Mouse (Mus musculus) heart, embryonic 10.5 days (tissue): ENCODE results near the gene Tmem202. TPM values are rescaled to one million over a fixed set of nuclear protein-coding genes. Genes with fewer than 3 reads are reported as not detected.

ENCODE experiments used
- DNase-seq: peaks from one replicate; pipeline ENCODE4 v3.0.0-alpha.2; 2017; ENCODE audit warnings: low spot score
- H3K27ac ChIP-seq: fragments of 300-500 bp; sonication (generic); 2 replicates; pipeline ENCODE4 v1.5.1; 2016; ENCODE audit warnings: mild to moderate bottlenecking
- H3K27me3 ChIP-seq: fragments of 300-500 bp; sonication (generic); 2 replicates; pipeline ENCODE4 v1.6.1; 2016; ENCODE audit warnings: mild to moderate bottlenecking; ENCODE audit not compliant: poor library complexity, insufficient read depth, severe bottlenecking
- H3K36me3 ChIP-seq: fragments of 300-500 bp; sonication (generic); 2 replicates; pipeline ENCODE4 v1.6.1; 2016; ENCODE audit warnings: mild to moderate bottlenecking, moderate library complexity
- H3K4me1 ChIP-seq: fragments of 300-500 bp; sonication (generic); 2 replicates; pipeline ENCODE4 v1.6.1; 2016; ENCODE audit warnings: mild to moderate bottlenecking
- H3K4me3 ChIP-seq: fragments of 300-500 bp; sonication (generic); 2 replicates; pipeline ENCODE4 v1.5.1; 2016; ENCODE audit warnings: mild to moderate bottlenecking, moderate library complexity
- H3K9me3 ChIP-seq: fragments of 300-500 bp; sonication (generic); 2 replicates; pipeline ENCODE4 v1.6.1; 2016; ENCODE audit warnings: mild to moderate bottlenecking, moderate library complexity
- WGBS: fragments of 180-500 bp; shearing (Covaris S2); methylation state at CpG from one replicate; pipeline ENCODE4 v1.1.7; 2016; 5-methylcytosine and 5-hydroxymethylcytosine counted together
- polyA plus RNA-seq: library from polyadenylated mRNA; unstranded; fragments of >200 nt; fragmentation: Nextera tagmentation; extraction: Ambion mirVana; gene quantifications from 2 replicates; pipeline ENCODE4 v1.2.1, GENCODE M21; 2016

Tmem202 gene
- polyA plus RNA-seq, 1 experiment from 2014 or later = 0.11 TPM

- Histone ChIP-seq H3K4me3 (no peak overlapping the region), H3K27ac (no peak overlapping the region), H3K36me3 (no peaks in the 10 kb centered on the region), H3K4me1 (peaks cover 4% of the 10 kb centered on the region; the same call in 1 of the 2 replicates), H3K9me3 (no peaks in the 10 kb centered on the region), H3K27me3 (no peaks in the 10 kb centered on the region)
- WGBS = 76% methylated on average over 6 of the region's 6 CpGs
- no peak for DNase-seq
These were observed 12.9 kb downstream of the Tmem202 start for GRCm38 (mm10) chr9:59526727-59527126.

DNA sequence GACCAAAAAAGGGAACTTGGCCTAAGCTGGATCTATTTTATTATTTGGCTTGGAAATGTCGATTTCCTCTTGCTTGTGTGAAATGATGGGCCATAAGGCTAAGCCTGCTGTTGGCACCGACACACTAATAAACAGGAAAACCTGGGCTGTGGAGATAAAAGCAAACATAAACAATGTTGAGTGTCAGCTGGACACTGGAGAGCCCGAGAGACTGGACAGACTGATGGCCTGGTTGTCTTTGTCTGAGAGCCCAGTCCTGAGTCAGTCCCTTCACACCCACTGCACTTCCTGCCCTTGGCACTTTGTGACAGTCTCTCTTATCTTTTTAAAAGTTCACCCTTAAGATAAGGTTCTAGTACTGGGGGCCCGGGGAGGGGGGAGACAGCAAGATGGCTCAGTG lies 16.7 kb downstream of the Tmem202 start:
- Histone ChIP-seq H3K9me3 (no peaks in the 10 kb centered on the region), H3K27me3 (no peaks in the 10 kb centered on the region), H3K27ac (no peak overlapping the region), H3K4me1 (peaks cover 7% of the 10 kb centered on the region; the same call in 1 of the 2 replicates), H3K36me3 (no peaks in the 10 kb centered on the region), H3K4me3 (no peak overlapping the region)
- WGBS = 27% methylated on average over 4 of the region's 4 CpGs
- DNase-seq = no peak

DNA sequence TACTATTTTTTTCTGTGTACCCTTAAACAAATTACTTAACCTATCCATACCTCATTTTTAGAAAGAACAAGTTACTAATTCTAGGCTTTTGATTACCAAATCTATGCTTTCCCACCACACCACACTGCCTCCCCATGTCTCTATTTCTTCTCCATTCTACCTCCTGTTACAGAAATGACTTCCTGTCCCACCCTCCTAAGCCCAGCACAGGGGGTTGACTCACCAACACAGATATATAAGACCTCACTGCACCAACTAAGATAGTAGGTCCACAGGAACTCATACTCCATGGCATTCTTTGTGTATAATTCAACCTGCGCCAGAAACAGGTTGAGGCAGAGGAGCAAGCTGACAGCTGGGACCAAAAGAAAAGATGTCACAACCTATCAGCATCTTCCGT lies 20.3 kb downstream of the Tmem202 start:
- peaks cover 18% of the 10 kb centered on the region; the same call in 1 of the 2 replicates for H3K4me1 ChIP-seq
- no peak overlapping the region for H3K27ac ChIP-seq
- 84% methylated on average over 2 of the region's 2 CpGs for WGBS
- H3K36me3 ChIP-seq = no peaks in the 10 kb centered on the region
- H3K9me3 ChIP-seq = no peaks in the 10 kb centered on the region
- DNase-seq = no peak
- no peak overlapping the region for H3K4me3 ChIP-seq
- no peaks in the 10 kb centered on the region for H3K27me3 ChIP-seq

GRCm38 (mm10) chr9:59518976-59519375 lies 20.7 kb downstream of the Tmem202 start:
- no peaks in the 10 kb centered on the region for H3K9me3 ChIP-seq
- no peaks in the 10 kb centered on the region for H3K27me3 ChIP-seq
- DNase-seq = no peak
- 60% methylated on average over 5 of the region's 5 CpGs for WGBS
- peaks cover 18% of the 10 kb centered on the region; the same call in 1 of the 2 replicates for H3K4me1 ChIP-seq
- H3K27ac ChIP-seq = no peak overlapping the region
- no peak overlapping the region for H3K4me3 ChIP-seq
- H3K36me3 ChIP-seq = no peaks in the 10 kb centered on the region

DNA sequence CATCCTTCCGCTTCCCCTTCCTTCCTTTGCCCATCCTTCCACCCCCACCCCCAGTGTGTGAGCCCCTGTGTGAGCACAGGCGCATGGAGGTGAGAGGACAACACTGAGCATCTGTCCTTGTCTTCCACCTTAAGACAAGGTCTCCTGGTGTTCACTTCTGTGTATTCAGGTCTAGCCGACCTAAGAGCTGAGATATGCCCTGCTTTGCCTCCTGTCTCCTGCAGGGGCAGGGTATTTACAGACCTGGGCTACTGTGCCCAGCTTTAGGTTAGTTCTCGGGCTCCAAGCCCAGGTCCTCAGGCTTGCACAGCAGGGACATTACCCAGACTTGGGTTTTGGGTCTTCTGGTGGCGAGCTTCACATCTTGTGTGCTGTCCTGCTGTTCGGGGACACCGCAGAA lies 22.5 kb downstream of the Tmem202 start:
- no peak overlapping the region for H3K4me3 ChIP-seq
- H3K27ac ChIP-seq = no peak overlapping the region; the same call in 1 of the 2 replicates
- no peak for DNase-seq
- H3K27me3 ChIP-seq = no peaks in the 10 kb centered on the region
- H3K36me3 ChIP-seq = no peaks in the 10 kb centered on the region
- no peaks in the 10 kb centered on the region for H3K9me3 ChIP-seq
- 45% methylated on average over 7 of the region's 7 CpGs for WGBS
- H3K4me1 ChIP-seq = peaks cover 17% of the 10 kb centered on the region; the same call in 1 of the 2 replicates

DNA sequence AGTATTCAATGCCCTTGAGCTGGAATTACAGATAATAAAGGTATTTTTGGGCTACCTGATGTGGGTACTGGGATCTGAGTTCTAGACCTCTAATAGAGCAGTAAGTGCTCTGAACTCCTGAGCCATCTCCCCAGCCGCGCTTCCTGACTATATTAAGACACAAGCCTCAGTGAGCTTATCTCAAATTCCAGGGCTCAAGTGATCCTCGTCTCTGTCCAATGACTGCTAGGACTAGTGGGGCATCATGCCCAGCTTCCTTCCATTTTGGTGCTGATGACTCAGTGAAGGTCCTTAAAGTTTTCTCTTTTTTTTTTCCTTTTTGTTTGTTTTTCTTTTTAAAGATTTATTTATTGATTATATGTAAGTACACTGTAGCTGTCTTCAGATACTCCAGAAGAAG lies 24.6 kb downstream of the Tmem202 start:
- Histone ChIP-seq H3K27me3 (no peaks in the 10 kb centered on the region), H3K27ac (no peak overlapping the region), H3K4me3 (no peak overlapping the region), H3K4me1 (peaks cover 17% of the 10 kb centered on the region; the same call in 1 of the 2 replicates), H3K9me3 (no peaks in the 10 kb centered on the region), H3K36me3 (no peaks in the 10 kb centered on the region)
- DNase-seq = peak; percentile 77
- WGBS = 22% methylated on average over 3 of the region's 3 CpGs

GRCm38 (mm10) chr9:59512381-59512780 lies 27.3 kb downstream of the Tmem202 start:
- WGBS = 22% methylated on average over 4 of the region's 4 CpGs
- Histone ChIP-seq H3K36me3 (no peaks in the 10 kb centered on the region), H3K4me1 (peaks cover 14% of the 10 kb centered on the region; the same call in 1 of the 2 replicates), H3K9me3 (no peaks in the 10 kb centered on the region), H3K4me3 (no peak overlapping the region), H3K27me3 (no peaks in the 10 kb centered on the region), H3K27ac (no peak overlapping the region)
- DNase-seq = no peak

DNA sequence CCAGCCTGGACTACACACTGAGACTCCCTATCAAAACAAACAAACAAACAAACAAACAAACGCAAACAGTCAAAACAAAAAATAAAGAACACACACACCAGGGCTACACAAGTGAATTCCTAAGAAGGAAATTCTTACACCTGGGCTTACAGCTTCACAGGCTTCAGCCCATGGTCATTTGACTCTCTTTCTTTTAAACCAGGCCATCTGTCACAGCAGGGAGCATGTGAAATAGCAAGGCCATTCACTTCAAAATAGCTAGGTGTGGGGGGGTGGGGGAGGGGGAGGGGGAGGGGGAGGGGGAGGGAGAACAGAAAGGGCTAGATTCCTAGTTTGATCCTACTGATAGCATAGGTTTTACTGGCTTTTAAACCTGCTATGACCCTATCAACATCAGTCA lies 31.5 kb downstream of the Tmem202 start:
- Histone ChIP-seq H3K36me3 (no peaks in the 10 kb centered on the region), H3K27me3 (no peaks in the 10 kb centered on the region), H3K4me3 (no peak overlapping the region), H3K27ac (no peak overlapping the region), H3K4me1 (peaks cover 3% of the 10 kb centered on the region; the same call in 1 of the 2 replicates), H3K9me3 (no peaks in the 10 kb centered on the region)
- 43% methylated on average over 1 of the region's 1 CpGs for WGBS
- DNase-seq = no peak

DNA sequence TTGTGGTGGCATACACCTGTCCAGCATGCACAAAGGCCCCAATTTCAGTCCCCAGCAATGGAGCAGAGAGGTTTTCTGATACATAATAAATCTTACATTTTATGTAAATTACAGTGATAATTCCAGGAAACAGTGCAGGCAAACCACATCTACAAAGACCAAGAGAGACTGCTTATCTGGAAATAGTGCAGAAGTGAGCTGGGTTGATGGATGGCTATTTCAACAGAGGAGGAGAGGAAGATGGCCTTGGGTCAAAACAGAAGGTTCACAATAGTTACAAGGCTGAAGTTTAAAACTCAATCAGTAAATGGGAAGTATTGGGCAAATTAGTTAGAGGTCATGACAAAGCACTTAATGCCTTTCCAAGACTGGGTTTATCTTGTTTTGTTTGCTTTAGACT lies 52.3 kb downstream of the Tmem202 start:
- peaks cover 14% of the 10 kb centered on the region; the same call in 1 of the 2 replicates for H3K4me1 ChIP-seq
- H3K27ac ChIP-seq = peak overlapping the region; percentile 100
- H3K4me3 ChIP-seq = peak overlapping the region; percentile 97
- H3K36me3 ChIP-seq = no peaks in the 10 kb centered on the region
- DNase-seq = no peak
- H3K27me3 ChIP-seq = no peaks in the 10 kb centered on the region
- no peaks in the 10 kb centered on the region for H3K9me3 ChIP-seq

DNA sequence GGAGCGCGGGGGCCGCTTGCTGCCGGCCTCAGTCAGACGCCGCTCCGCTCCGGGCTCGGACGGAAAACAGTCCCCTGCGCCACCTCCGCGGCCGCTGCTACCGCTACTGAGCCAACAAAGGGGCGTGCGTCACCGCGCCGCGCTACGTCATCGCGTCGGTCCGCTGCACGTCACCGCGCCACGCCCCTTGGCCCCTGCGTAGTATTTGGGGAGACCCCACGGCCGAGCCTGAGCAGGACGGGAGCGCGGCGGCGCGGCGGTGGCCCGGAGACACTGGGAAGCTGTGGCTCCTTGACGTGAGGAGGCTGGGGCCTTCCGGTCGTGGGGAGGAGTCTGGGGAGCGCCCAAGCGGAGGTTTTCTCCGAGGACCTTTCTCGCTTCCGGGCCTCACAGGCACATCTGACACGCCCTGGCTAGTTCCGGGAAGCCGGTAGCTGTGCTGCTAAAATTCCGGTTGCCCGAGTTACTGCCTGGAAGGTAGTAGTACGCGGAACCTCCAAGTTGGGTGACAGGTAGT lies 53.0 kb downstream of the Tmem202 start, which contains the start of gene Arih1:
TSS of gene Arih1 (minus strand) at position 70 of the 517 bp plus-strand sequence.
- Histone ChIP-seq H3K9me3 (no peaks in the 10 kb centered on the region), H3K4me1 (peaks cover 14% of the 10 kb centered on the region; the same call in 1 of the 2 replicates), H3K27ac (peak within 1 kb of the TSS; percentile 100), H3K27me3 (no peaks in the 10 kb centered on the region), H3K4me3 (peak within 1 kb of the TSS; percentile 97), H3K36me3 (no peaks in the 10 kb centered on the region)
- WGBS = under 1% methylated on average over 56 of the region's 56 CpGs
- peak; percentile 99 for DNase-seq

DNA sequence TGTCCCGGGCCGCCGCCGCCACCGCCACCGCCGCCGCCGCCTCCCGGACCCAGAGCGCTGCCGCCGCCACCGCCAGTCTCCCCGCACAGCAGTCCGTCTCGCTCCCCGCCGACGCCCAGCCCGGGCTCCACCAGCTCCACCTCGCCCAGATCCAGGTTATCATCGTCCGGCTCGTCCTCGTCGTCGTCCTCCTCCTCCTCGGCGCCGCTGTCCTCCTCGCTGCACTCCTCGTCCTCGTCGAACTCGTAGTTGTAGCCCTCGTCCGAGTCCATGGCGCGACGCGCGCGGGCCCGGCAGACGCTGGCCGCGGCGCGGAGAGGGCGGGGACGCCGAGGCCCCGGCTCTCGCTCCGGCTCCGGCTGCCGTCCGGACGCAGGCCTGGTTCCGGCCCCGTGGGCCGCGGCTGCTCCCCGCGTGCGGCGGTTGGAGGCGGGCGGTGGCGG lies 53.5 kb downstream of the Tmem202 start:
- Histone ChIP-seq H3K27ac (peak overlapping the region; percentile 100), H3K4me1 (peaks cover 14% of the 10 kb centered on the region; the same call in 1 of the 2 replicates)
- under 1% methylated on average over 66 of the region's 71 CpGs for WGBS

GRCm38 (mm10) chr9:59485511-59486075 lies 54.1 kb downstream of the Tmem202 start:
- peaks cover 14% of the 10 kb centered on the region; the same call in 1 of the 2 replicates for H3K4me1 ChIP-seq
- no peaks in the 10 kb centered on the region for H3K36me3 ChIP-seq
- no peaks in the 10 kb centered on the region for H3K27me3 ChIP-seq
- peak overlapping the region; percentile 97 for H3K4me3 ChIP-seq
- WGBS = under 1% methylated on average over 34 of the region's 34 CpGs
- peak overlapping the region; percentile 100 for H3K27ac ChIP-seq
- peak; percentile 87 for DNase-seq
- H3K9me3 ChIP-seq = no peaks in the 10 kb centered on the region

More for the DNA sequence above, 53.5 kb downstream of the Tmem202 start:
- peak overlapping the region; percentile 97 for H3K4me3 ChIP-seq
- no peaks in the 10 kb centered on the region for H3K36me3 ChIP-seq
- H3K27me3 ChIP-seq = no peaks in the 10 kb centered on the region
- H3K9me3 ChIP-seq = no peaks in the 10 kb centered on the region
- peak; percentile 84 for DNase-seq

GRCm38 (mm10) chr9:59484760-59485159 lies 54.9 kb downstream of the Tmem202 start:
- 12% methylated on average over 7 of the region's 7 CpGs for WGBS
- Histone ChIP-seq H3K27me3 (no peaks in the 10 kb centered on the region), H3K9me3 (no peaks in the 10 kb centered on the region), H3K4me1 (peaks cover 14% of the 10 kb centered on the region; the same call in 1 of the 2 replicates), H3K4me3 (peak overlapping the region; percentile 97), H3K36me3 (peaks cover 2% of the 10 kb centered on the region; the same call in 1 of the 2 replicates), H3K27ac (peak overlapping the region; percentile 100; the same call in 1 of the 2 replicates)
- no peak for DNase-seq
